Comparison of ENCODE assay signal across 21 mouse cellular contexts in genomic region chr1:82798922-82799321, GRCm38 (mm10). TPM values are rescaled to one million over a fixed set of nuclear protein-coding genes. Genes with fewer than 3 reads are reported as not detected.
A peak's percentile ranks its signal among the peaks of the same experiment; 100 is the strongest.
DNase-seq lines count a peak whose midpoint lies in the region; ATAC-seq and TF ChIP-seq lines count a peak whose summit lies in the region.
"Had no signal": no experiment of that assay in that cellular context is flagged by ENCODE, and none has a peak within 500 bp of the region (broad histone marks: within the 10 kb centered on the region; RNA-seq: fewer than 3 reads in every experiment).

No protein-coding gene starts in this region.

- TF ChIP-seq POLR2A in lung, adult 2 months (IDR thresholded peaks at IDR 0.05; ENCODE audit: borderline replicate concordance, extremely low read depth, low read depth, low read length), result no peak

- peak overlapping the region; percentile 60 for H3K27ac ChIP-seq in gastrocnemius, adult 2 months
- no peak overlapping the region for H3K27ac ChIP-seq in lung, postnatal 0 days (ENCODE audit: low read length)
- H3K27ac ChIP-seq in intestine, embryonic 15.5 days, result no peak overlapping the region
- H3K27ac ChIP-seq: hindbrain, embryonic 14.5 days; midbrain, embryonic 15.5 days; neural tube, embryonic 13.5 days had no signal

- TF ChIP-seq CTCF in gastrocnemius, adult 2 months (IDR thresholded peaks at IDR 0.05), result no peak
- no peak for TF ChIP-seq CTCF in lung, postnatal 0 days (IDR thresholded peaks at IDR 0.05)
- TF ChIP-seq CTCF in lung, adult 2 months (IDR thresholded peaks at IDR 0.05; ENCODE audit: insufficient read depth, low read length), result no peak

- 0 out of 2 replicates have a peak, but pooled peaks cover 3% of the 10 kb centered on the region for H3K4me1 ChIP-seq in lung, postnatal 0 days (ENCODE audit: insufficient read depth, low read depth, low read length)
- peaks cover 11% of the 10 kb centered on the region for H3K4me1 ChIP-seq in lung, adult 2 months (ENCODE audit: control insufficient read depth, insufficient read depth, low read length)
- H3K4me1 ChIP-seq in intestine, embryonic 15.5 days (replicated peaks), result no peaks in the 10 kb centered on the region
- H3K4me1 ChIP-seq: midbrain, embryonic 15.5 days had no signal

- TF ChIP-seq EP300 in lung, postnatal 0 days (IDR thresholded peaks at IDR 0.05), result no peak

- DNase-seq in gastrocnemius, adult 2 months, result peak; percentile 42
- no peak for DNase-seq in gastrocnemius, postnatal 4 days (ENCODE audit: low spot score in 2 of 2)
- DNase-seq in lung, postnatal 0 days (ENCODE audit: low spot score), result peak; percentile 71
- DNase-seq in lung, adult 2 months, result no peak
- no peak for DNase-seq in kidney, postnatal 4 days
- no peak for DNase-seq in left cerebral cortex, adult 8-10 months (ENCODE audit: low spot score in 2 of 2)
- DNase-seq: cerebellum, postnatal 25 days; kidney, adult 18-20 months; liver had no signal

- ATAC-seq in lung, postnatal 0 days, result peak; percentile 45
- ATAC-seq in intestine, embryonic 15.5 days, result peak; percentile 32; the same call in 1 of the 2 replicates
- ATAC-seq in monocyte, adult 5-6 weeks (replicated peaks; ENCODE audit: insufficient number of reproducible peaks, low FRiP score, low TSS enrichment, poor library complexity, severe bottlenecking), result peak; percentile 49; the same call in 1 of the 2 replicates

- no peak overlapping the region for H3K9ac ChIP-seq in lung, postnatal 0 days (replicated peaks; ENCODE audit: low read depth)
- no peak overlapping the region for H3K9ac ChIP-seq in intestine, embryonic 15.5 days
- H3K9ac ChIP-seq: hindbrain, embryonic 14.5 days; midbrain, embryonic 15.5 days; neural tube, embryonic 13.5 days had no signal

- H3K36me3 ChIP-seq in lung, postnatal 0 days (ENCODE audit: insufficient read depth, low read length), result no peaks in the 10 kb centered on the region
- H3K36me3 ChIP-seq in intestine, embryonic 15.5 days, result no peaks in the 10 kb centered on the region
- H3K36me3 ChIP-seq: midbrain, embryonic 15.5 days; neural tube, embryonic 13.5 days had no signal

- no peaks in the 10 kb centered on the region for H3K9me3 ChIP-seq in lung, postnatal 0 days (ENCODE audit: low read length)
- H3K9me3 ChIP-seq in intestine, embryonic 15.5 days, result no peaks in the 10 kb centered on the region
- H3K9me3 ChIP-seq: midbrain, embryonic 15.5 days; neural tube, embryonic 13.5 days had no signal

- intact Hi-C loops in gastrocnemius, adult 2 months (cut with DNase I), result no loop called here

- WGBS in lung, postnatal 0 days, result 64% methylated on average over 4 of the region's 4 CpGs
- WGBS in lung, adult 2 months, result 56% methylated on average over 4 of the region's 4 CpGs
- WGBS in intestine, embryonic 15.5 days, result 67% methylated on average over 4 of the region's 4 CpGs

- no peak overlapping the region for H3K4me3 ChIP-seq in gastrocnemius, adult 2 months
- no peak overlapping the region for H3K4me3 ChIP-seq in lung, postnatal 0 days (ENCODE audit: low read depth, low read length)
- no peak overlapping the region for H3K4me3 ChIP-seq in lung, adult 2 months (replicated peaks; ENCODE audit: extremely low read depth, low read depth, low read length)
- H3K4me3 ChIP-seq in intestine, embryonic 15.5 days (replicated peaks), result no peak overlapping the region
- H3K4me3 ChIP-seq: midbrain, embryonic 15.5 days; neural tube, embryonic 13.5 days had no signal

- H3K4me2 ChIP-seq in lung, postnatal 0 days (replicated peaks; ENCODE audit: low read depth, low read length), result no peak overlapping the region
- no peak overlapping the region for H3K4me2 ChIP-seq in intestine, embryonic 15.5 days (replicated peaks)
- H3K4me2 ChIP-seq: hindbrain, embryonic 14.5 days; midbrain, embryonic 15.5 days; neural tube, embryonic 13.5 days had no signal

- H3K27me3 ChIP-seq in lung, postnatal 0 days (replicated peaks; ENCODE audit: insufficient read depth, low read length), result no peaks in the 10 kb centered on the region
- H3K27me3 ChIP-seq in intestine, embryonic 15.5 days (replicated peaks), result no peaks in the 10 kb centered on the region
- H3K27me3 ChIP-seq: midbrain, embryonic 15.5 days; neural tube, embryonic 13.5 days had no signal

RNA-seq across cellular contexts. Expression of gene Gm47791, which starts 27.9 kb away (rescaled TPM):
- not detected for total RNA-seq in gastrocnemius, adult 2 months (2021)
- not detected for total RNA-seq in gastrocnemius, postnatal 4 days (2021)
- polyA plus RNA-seq in lung, postnatal 0 days (2015; fragmentation: Nextera tagmentation; extraction: Ambion mirVana), result not detected in 2 replicates
- not detected in 2 replicates for polyA plus RNA-seq in lung, adult 2 months (2012; rRNA removed)
- not detected in 2 replicates for polyA plus RNA-seq in intestine, embryonic 15.5 days (2015; fragmentation: Nextera tagmentation; extraction: Ambion mirVana)
- total RNA-seq in monocyte, adult 5-6 weeks (2017), result not detected in 3 replicates
- total RNA-seq in left cerebral cortex, adult 8-10 months (2022), result not detected
- total RNA-seq: adrenal gland, adult 8-10 months; left cerebral cortex, postnatal 10 days had no signal
- polyA plus RNA-seq: C2C12; embryonic facial prominence, embryonic 11.5 days; gonadal fat pad, adult 2 months; heart, postnatal 0 days; hindbrain, embryonic 14.5 days; lung, embryonic 16.5 days; midbrain, embryonic 15.5 days; neural tube, embryonic 13.5 days had no signal

RNA-seq across cellular contexts. Expression of gene Tm4sf20, which starts 30.7 kb away (rescaled TPM):
- not detected for total RNA-seq in gastrocnemius, adult 2 months (2021)
- not detected for total RNA-seq in gastrocnemius, postnatal 4 days (2021)
- polyA plus RNA-seq in lung, postnatal 0 days (2015; fragmentation: Nextera tagmentation; extraction: Ambion mirVana), result 0.07 TPM in 1 of 2 replicates, not detected in the other
- polyA plus RNA-seq in lung, adult 2 months (2012; rRNA removed), result 0.36 TPM in 1 of 2 replicates, not detected in the other
- polyA plus RNA-seq in intestine, embryonic 15.5 days (2015; fragmentation: Nextera tagmentation; extraction: Ambion mirVana), result 141 and 153 TPM in 2 replicates
- total RNA-seq in monocyte, adult 5-6 weeks (2017), result 2.3 TPM in 1 of 3 replicates, not detected in the others
- total RNA-seq in left cerebral cortex, adult 8-10 months (2022), result not detected
- total RNA-seq: adrenal gland, adult 8-10 months; left cerebral cortex, postnatal 10 days had no signal
- polyA plus RNA-seq: C2C12; embryonic facial prominence, embryonic 11.5 days; gonadal fat pad, adult 2 months; heart, postnatal 0 days; hindbrain, embryonic 14.5 days; lung, embryonic 16.5 days had no signal

RNA-seq across cellular contexts. Expression of gene Agfg1, which starts 40.4 kb away (rescaled TPM):
- 10 to 100 TPM; 24.6 to 27.7 TPM for total RNA-seq in gastrocnemius, adult 2 months (2021)
- 10 to 100 TPM; 37.1 to 41.4 TPM for total RNA-seq in gastrocnemius, postnatal 4 days (2021)
- 28.3 and 34.8 TPM in 2 replicates for polyA plus RNA-seq in lung, postnatal 0 days (2015; fragmentation: Nextera tagmentation; extraction: Ambion mirVana)
- polyA plus RNA-seq in lung, adult 2 months (2012; rRNA removed), result 51.1 and 70.6 TPM in 2 replicates
- polyA plus RNA-seq in intestine, embryonic 15.5 days (2015; fragmentation: Nextera tagmentation; extraction: Ambion mirVana), result 33.0 and 35.7 TPM in 2 replicates
- 48.1 to 56.6 TPM (median 55.5 TPM) in 3 replicates for total RNA-seq in monocyte, adult 5-6 weeks (2017)
- total RNA-seq in left cerebral cortex, adult 8-10 months (2022), result 10 to 100 TPM; 59.0 to 69.1 (median 62.1) TPM

Comparison
In these comparisons a context has a peak if more than half of its experiments do, and no peak if none do; other contexts are left out.
1. DNase-seq: peak in gastrocnemius, adult 2 months (single experiment) and lung, postnatal 0 days (single experiment); none in gastrocnemius, postnatal 4 days (0 of 2), lung, adult 2 months (single experiment), kidney, postnatal 4 days (0 of 2) and left cerebral cortex, adult 8-10 months (0 of 2).
2. Peak in every context shown above with its lines, with median percentiles within 50 percentile points of each other: ATAC-seq.